Mouse (Mus musculus) bone marrow, adult 2 months (tissue): Measurements from ENCODE around the gene Fam98c.

Source experiments
- CTCF ChIP-seq: fragments of 200-500 bp; IDR thresholded peaks from 2 replicates; pipeline ENCODE4 v1.5.1; 2011; ENCODE audit warnings: low read length, control low read depth; ENCODE audit not compliant: control insufficient read depth, insufficient read depth
- POLR2A ChIP-seq: fragments of 200-500 bp; IDR thresholded peaks from 2 replicates; pipeline ENCODE4 v1.6.1; 2011; ENCODE audit warnings: low read depth, mild to moderate bottlenecking, control low read depth, low read length, borderline replicate concordance; ENCODE audit not compliant: control insufficient read depth

DNA sequence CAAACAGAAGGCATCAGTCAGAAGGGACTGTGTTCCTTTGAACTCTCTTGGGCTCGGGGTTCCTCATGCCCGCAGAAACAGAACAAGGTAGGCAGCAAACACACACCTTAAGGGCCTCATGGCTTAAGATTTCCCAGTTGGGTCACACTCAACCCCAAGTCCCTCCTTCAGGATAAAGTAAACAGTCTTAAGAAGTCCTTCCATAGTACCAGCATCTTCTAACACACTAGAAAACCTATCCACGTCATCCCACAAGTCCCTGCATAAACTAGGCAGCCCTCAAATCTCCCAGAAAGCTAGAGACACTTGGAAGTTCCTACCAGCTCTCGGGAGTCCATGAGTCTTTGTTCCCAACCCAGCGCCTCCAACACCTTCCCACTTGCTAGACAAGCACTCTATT, 6.3 kb upstream of the Fam98c start:
- no peak for TF ChIP-seq CTCF
- TF ChIP-seq POLR2A = no peak
